Mouse (Mus musculus) embryo, embryonic 10.5 days (tissue): ENCODE data around the gene Fcgrt.
"Not testable (repeated sequence)": the region's sequence is repeated elsewhere in the genome, so short reads cannot be mapped to it uniquely, and the experiment has no call there.

Experiments used
- DNase-seq: peaks from one replicate; pipeline ENCODE4 v3.0.0-alpha.2; 2015; ENCODE audit warnings: low spot score

Gene Fcgrt

DNA sequence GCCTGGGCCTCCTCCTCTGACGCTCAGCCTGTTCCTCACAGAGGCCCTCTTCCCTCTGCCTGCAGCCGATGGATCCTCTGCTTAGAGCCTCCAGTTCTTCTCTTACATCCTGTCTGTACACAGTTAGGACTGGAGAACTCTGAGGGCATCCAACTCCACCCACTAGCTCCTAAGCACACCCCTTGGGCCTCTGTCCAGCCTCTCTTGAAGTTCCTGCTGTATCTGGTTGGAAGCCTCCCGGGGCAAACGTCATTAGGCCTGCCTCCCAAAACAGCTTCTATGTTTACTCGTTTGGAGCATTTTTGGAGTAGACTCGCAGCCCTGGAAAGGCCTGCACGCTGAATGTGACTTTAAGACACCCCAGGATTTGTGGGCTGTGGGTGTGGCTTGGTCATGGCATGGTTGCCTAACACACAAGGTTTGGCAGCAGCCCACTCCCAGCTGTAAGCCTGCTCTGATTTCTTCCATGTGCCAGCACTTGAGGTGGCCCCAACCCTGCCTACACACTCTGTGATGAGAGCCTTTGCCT lies at the start of gene Fcgrt:
Gene Fcgrt, minus strand, starts transcription at position 200 of the 529 bp plus-strand sequence.
- DNase-seq: peak; percentile 35

DNA sequence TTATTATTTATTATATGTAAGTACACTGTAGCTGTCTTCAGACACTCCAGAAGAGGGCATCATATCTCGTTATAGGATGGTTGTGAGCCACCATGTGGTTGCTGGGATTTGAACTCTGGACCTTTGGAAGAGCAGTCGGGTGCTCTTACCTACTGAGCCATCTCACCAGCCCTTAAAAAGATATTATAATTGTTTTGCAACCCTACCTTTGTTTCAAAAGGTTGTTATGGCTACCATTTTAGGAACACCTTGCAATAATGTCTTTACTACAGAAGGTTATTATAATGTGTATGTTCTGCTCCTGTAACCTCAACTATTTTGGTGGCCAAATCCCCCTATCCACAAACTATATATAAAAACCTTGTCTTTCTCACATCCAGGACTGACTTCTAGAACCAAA lies 49.4 kb upstream of the Fcgrt start:
- DNase-seq: not testable (repeated sequence)

DNA sequence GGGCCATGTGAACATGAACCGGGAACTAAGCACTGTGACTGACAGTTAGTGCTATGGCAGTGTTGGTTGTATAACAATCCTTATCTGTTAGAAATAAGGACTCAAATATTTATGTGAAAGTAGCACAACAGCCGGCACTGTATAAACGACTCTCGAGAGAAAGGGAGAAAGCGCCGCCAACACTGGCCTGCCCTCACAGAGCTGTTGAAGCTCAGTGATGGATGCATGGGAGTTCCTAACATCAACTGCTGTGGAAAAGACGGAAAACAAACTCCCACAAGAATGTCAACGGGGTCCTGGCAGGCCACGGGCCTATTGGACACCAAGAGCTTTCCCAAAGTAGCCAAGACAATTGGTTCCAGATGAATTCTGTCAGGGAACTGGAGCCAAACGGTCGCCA lies 47.7 kb upstream of the Fcgrt start:
- DNase-seq: peak; percentile 44

DNA sequence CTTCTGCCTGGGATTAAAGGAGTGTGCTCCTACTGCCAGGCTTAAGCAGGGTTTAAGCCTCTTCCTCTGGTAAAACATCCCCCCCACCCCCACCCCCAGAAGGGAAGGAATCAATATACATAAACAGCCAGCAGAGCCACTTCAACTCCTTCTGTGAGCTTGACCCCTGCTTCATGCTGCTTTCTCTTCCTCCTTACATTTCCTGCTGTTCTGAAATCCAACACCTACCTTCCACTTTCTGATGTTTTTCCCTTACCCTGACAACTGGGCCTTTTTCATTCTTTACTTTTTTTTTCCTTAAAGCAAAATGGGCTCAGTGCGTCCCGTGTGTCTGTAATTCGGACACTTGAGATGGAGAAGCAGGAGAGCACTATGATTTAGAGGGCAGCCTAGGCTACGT lies 46.7 kb upstream of the Fcgrt start:
- no peak for DNase-seq

DNA sequence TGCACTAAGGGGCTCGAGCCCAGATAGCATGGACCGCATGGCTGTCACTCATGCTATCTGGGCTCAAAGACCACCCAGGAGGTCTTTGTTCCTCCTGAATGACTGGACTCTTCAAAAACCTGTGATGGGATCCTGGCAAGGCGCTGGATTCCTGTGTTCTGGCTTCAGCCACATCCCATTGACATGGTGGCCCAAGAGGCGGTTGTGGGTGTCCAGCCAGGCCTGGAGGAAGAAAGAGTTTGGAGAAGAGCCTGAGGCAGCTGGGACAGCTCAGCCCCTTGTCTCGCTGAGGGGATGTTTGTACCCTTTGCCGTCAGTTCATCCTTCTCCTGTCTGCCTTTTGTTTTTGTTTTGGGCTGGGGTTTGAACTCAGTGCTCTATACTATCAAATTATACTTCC lies 45.9 kb upstream of the Fcgrt start:
- no peak for DNase-seq

DNA sequence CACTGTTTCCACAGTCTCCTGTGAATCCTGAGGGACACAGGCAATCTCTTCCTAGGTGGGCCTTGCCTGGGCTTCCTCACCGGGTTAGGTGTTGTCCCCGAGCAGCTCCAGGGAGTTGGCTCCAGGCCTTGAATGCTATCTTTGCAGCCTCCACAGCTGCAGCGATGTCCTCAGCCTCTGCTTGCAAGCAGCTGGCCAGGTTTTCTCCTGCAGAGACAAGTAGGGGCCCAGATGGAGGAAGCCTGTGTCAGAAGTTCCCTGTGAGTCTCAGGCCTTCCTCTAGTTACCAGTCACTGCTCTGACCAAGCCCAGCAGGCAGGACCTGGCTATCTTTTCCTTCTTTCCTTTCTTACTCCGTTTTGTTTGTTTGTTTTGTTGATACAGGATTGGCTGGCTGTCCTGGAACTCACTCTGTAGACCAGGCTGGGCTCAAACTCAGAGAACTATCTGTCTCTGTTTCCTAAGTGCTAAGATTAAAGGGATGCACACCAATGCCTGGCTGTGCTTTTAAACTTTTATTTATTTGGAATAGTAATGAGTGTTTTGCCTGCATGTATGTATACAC lies 45.0 kb upstream of the Fcgrt start:
- no peak for DNase-seq

DNA sequence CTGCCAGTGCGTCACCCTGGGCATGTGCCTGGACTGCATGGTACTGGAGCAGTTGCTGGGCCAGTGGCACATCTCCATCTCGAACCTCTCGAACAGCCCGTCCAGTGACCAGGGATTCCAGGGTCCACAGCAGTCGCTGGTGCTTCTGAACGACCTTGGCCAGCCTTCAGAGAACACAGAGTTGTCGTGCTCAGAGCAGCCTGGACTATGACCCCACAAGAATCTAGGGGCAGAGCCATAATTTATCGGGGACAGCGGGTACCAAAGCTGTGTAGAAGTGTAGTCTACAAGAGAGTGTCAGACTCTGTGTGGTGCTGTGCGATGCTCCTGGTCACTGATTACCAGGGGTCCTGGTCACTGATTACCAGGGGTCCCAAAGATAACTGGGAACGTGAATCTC lies 44.2 kb upstream of the Fcgrt start:
- DNase-seq: no peak

DNA sequence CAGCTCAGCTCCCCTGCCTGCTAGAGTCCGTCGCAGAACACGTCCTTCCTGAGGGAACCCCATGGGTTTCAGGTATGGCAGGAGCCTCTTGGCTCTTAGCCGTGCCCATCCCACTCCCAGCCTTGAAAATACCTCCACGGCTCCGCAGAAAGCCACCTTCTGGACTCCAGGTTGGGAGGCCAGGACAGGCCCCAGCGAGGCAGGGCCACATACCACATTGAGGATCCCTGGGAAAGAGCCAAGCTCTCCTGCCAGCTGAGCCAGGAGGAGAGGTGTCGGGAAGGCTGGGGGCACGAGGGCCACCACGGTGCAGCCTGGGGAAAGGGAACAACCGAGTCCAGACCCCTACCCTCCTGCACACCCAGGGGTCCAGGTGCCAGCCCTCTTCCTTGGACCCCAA lies 43.6 kb upstream of the Fcgrt start:
- DNase-seq: no peak

DNA sequence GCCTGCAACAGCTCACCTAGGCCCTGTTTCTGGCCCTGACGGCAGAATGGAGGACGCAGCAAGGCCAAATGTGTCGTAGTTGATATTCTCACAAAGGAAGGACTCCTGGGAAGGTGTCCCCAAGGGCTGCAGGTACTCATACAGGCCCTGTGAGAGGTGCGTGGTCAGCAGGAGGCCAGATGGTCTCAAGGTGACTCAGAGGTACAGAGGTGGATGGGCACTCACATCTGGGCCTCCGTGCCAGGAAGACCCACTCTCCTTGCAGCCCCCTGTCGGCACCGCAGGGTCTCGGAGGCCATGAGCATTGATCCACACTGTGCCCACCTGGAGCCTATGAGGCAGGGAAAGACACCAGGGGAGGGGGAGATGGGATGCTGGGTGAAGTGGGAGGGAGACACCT lies 41.8 kb upstream of the Fcgrt start:
- no peak for DNase-seq

DNA sequence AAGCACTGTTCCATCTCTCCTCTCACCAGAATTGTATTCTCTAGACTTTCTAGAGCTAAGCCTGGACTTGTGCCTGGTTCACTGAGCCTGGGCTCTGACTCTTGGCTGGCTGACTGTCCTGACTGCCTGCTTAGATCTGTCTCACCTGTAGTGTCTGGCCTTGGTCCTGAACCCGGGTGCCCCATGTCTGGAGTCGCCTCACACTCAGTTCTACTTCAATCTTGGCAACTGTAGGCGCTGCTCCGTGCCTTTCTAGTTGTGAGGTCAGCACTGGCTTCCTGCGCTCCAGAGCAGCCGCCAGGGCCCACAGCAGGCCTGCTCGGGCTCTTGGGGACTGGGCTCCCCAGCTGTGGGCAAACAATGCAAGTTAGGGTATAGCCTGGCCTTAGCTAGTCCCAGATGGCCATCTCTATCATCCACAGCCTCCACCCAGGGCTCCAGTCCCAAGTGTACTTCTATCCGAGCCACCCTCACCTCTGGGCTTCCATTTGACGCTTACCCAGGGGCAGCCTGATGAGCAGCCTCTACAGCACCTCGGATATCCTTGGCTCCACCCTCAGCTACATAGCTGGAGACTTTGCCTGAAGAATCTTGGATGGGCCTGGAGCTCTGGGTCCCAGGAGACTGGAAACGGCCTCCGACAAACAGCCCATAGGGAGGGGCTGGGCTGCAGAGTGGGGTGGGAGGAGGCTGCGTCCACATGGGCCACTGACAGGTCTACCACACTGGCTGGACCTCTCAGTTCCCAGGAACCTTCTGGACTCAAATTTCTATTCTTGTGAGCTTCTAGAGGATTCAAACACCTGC lies 40.9 kb upstream of the Fcgrt start:
- no peak for DNase-seq

DNA sequence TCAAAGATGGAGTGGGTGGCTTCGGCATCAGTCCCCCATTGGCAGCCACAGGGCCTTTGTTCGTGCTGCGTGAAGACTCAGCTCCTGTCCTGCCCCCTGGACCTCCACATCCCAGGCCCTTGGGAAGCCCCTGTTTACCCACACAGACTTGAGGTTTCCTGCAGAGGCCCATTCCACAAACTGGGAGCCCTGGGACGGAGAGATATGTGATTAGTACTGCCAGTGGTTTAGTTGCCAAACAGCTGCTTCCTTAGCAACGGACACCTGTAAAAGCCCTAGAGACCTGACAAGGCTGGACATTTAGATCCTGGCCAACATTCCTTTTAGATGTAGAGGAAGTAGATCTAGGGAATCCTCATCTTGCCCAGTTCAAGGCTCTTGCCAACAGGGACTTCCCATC lies 38.3 kb upstream of the Fcgrt start:
- no peak for DNase-seq

DNA sequence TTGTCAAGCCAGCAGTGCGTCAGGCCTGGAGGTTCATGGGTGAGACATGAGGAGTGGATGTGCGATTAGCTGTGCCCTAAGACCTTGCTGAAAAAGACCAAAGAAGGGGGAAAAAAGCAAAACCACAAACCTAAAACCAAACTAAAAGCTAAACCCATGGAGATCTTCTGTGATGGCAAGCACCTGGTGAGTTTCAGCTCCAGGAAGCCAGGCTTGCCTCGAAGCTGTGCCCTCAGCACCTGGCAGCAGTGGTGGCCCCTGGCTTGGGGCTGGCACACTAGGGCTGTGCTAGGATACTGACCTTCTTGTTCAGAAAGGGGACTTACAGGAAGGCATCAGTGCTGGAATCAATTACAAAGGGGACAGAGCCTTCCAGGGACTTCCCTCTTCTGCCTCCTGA lies 37.7 kb upstream of the Fcgrt start:
- DNase-seq: no peak

DNA sequence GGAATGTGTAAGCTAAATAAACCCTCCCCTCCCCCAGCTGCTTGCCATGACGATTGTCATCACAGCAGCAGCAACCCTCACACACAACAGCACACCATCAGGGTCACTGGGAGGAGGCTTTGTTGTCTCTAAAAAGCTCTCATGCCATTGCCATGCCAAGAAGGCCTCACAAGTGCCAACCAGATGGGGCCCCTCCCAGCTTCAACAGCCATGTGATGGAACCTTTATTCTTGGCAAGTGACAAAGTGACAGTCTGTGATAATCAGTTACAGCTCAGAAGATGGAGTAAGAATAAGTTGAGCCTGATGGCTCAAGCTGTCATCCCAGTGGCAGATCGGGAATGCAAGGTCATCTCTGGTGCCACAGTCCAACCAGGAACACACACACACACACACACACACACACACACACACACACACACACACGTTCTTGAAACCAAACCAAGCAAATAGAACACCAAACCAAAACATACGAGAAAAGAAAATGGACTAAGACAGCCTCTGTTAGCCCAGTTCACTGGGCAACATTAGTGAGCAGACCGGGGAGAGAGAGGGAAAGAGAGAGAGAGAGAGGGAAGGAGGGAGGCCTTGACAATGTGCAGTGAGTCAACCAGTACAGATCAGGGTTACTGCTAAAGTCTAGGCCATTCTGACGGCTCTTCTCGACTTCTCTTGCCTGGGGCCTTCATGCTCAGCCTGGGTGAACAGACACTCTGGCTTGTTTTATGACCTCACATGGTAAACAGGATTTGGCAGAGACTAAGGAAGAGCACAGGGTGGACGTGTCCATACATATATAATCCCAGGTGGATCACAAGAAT lies 36.5 kb upstream of the Fcgrt start:
- no peak for DNase-seq

DNA sequence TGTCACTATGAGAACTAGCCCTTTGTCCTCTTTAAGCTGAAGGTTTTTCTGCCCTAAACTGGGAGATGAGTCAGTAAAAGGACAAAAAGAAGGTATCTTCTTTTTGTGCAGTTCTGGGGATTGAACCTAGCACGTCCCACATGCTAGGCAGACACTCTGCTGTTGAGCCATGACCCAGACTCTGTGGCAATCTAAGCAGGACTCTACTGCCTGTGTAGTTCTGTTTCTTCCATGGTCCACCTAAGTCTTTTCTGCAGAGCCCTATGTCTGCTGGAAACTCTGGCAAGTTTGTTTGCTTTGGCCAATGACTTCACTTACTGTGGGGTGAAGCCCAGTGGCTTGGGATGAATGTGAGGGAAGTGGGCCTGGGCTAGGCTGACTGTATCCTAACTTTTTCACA lies 34.8 kb upstream of the Fcgrt start:
- no peak for DNase-seq

DNA sequence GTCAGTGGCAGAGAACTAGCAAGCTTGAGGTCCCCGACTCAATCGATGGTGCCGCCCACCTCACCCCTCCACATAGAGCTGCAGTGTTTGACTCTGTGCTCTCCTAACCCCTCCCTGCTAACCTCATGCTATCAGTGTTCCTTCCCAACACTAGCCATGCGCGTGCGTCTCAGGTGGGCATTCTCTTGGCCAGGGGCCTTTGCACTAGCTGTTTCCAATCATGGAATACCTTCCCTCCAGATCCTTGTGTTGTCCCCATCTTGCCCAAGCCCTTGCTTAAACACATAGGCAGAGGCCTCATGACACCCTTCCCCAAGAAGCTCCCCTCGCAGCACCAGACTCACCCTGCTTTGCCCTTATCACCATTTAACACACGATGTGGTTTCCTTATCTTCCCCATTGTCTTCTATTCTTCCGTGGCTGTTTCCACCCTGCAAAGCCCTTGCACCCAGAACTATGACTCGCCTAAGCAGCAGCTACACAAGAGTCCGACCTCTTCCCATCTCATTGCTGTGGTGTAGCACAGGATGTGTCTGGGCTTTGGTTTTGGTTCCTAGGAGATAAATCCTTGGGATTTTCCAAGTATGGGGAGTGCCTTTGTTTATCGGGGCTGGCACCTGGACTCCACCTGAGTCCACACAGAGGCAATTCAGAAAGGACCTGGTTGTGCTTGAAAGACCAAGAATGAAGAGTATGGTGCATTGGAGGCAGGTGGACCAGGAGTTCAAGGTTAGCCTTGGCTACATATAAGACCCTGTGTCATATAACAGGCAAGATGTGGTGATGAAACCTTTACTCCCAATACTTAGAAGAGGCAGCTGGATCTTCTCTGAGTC lies 33.7 kb upstream of the Fcgrt start:
- DNase-seq: no peak

DNA sequence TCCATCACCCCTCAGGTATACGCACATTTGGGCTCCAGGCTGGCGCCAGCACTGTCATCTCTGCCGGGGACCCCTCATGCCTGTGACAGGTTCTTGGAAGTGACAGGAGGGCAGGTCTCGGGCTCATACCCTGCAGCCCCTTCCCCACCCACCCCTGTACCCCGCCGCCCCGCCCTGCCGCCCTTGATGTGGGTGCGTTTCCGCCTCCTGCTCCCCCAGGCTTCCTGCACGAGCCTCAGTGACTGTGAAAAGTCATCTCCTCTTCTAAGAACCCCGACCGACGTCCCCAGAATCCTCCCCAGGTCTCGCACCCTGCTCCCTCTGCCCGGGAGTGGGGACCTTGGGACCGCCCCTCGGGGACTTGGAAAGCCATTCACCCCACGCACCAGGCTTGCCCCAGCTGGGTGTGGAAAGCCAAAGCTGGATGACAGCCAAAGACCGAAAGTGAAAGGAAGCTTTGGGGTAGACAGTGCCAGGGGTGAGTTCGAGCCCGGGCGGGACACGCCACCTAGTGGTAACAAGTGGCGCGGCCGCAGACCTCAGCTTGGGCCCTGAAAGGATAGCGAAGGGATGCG lies 32.4 kb upstream of the Fcgrt start, which contains the start of the genes Gm45713 and Flt3l:
Gene Gm45713, minus strand, starts transcription at position 239 of the 575 bp plus-strand sequence.
Gene Flt3l, minus strand, starts transcription at position 440 of the 575 bp plus-strand sequence.
- DNase-seq: peak; percentile 84

DNA sequence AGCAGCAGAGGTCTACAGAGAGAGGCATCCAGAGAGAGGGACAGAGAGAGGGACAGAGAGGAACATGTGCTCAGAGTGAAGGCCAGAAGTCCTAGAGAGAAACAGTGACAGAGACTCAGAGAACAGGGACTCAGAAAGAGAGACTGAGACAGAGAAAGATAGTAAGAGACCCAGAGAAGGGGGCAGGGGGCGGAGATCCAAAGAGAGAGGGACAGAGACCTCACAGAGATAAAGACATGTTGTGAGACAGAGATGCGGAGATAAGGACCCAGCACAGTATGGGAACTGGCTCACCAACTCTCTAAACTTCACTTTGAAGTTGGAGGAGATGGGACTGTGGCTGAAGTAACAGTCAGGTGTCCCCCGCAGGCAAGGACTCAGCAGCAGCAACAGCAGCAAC lies 31.7 kb upstream of the Fcgrt start:
- no peak for DNase-seq

DNA sequence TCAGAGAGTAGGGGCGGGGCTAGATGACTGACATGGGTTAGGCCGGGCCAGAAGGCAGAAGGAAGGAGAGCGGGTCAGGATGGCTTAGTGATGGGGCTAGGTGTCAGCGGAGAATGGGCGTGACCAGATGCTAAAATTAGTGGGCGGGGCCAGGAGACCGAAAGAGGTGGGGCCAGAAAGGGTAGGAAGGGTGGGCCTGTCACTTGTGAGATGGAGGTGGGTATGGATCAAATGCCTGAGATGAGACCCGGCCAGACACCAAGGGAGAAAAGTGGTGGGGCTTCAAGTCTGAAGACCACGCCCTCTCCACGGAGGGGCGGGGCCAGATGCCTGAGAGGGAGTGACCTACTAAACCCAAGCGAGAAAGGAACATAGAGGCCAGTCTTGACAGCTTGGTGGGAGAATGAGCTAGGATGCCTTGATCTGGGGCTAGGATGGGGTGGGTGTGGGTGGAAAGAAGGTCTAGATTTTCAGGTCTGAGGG lies 30.9 kb upstream of the Fcgrt start:
- DNase-seq: peak; percentile 67

DNA sequence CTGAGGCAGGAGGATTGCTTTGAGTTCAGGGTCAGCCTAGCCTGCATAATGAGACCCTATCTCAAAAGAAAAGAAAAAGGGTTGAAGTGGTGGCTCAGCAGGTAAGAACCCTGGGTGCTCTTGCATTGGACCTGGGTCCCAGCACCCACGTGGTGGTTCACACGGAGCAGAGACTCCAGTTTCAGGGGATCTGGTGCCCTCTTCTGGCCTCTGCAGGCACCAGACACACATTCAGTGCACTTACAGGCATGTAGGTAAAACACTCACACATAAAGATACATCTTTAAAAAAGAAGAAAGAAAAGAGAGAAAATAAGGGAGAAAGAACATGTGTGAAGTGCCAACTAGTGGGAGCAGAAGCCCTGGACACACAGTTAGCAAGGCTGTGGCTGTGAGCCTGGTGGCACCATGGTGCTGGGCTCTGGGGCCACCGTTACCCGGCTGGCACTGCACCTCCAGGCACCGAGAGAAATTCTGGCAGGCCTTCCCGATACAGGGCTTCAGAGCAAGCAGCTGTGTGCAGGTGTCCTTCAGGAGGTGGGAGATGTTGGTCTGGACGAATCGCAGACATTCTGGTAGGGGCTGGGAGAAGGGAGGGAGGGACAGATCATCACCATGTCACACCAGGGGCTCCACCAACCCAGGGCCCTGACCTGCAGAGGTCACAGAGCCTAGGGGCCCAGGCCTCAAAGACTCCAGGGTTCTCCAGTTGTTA lies 30.0 kb upstream of the Fcgrt start:
- DNase-seq: no peak

DNA sequence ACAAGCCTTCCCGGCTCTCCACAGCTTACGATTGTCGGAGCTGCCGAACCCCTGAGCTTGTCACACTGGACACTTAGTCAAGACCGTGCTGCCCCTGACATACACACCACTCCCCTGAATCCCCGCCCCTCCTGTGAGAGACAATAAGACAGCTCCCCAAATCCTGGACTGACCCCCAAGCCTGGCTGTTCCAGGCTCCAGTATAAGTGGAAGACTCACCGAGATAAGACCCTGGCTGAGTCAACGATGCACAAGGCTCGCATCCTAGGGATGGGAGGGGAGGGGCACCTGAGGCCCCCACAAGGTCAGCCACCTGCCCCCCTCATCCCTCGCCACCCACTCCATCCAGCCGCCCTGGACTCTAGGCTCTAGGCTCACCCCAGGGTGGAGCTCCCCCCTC lies 28.2 kb upstream of the Fcgrt start:
- no peak for DNase-seq
